Mouse (Mus musculus): ENCODE results near the gene Kdf1.

GRCm38 (mm10) chr4:133473833-133474232 lies 44.9 kb upstream of the Kdf1 start:
- TF ChIP-seq CTCF (IDR thresholded peaks at IDR 0.05; ENCODE audit: extremely low read depth, insufficient read depth, low read length) (no peak), POLR2A (IDR thresholded peaks at IDR 0.05; ENCODE audit: extremely low read depth, insufficient read depth, low read length) (no peak)

Data from cortical plate, adult 2 months (tissue).